ENCODE assay signal across 12 mouse cellular contexts in the genomic region with DNA sequence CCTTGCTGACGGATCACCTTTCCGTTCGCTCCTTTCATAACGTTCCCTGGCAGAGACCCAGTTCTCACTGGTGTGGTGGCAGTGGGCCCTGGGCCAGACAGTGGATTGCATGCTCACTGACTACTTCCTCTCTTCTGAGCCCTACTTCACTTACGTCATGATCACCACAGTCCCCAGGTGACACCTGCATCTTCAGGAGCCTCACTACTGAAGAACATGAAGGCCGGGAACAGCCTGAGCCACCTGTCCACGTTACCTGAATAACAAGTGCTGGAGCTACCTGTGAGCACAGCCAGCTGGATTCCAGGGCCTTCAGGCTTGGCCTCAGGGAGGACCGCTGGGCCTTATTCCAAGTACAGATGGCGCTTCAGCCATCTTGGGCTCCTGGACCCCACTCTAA. TPM values are rescaled to one million over a fixed set of nuclear protein-coding genes. Genes with fewer than 3 reads are reported as not detected.
DNase-seq lines count a peak whose midpoint lies in the region; ATAC-seq and TF ChIP-seq lines count a peak whose summit lies in the region.
"Had no signal": no experiment of that assay in that cellular context is flagged by ENCODE, and none has a peak within 500 bp of the region (broad histone marks: within the 10 kb centered on the region; RNA-seq: fewer than 3 reads in every experiment).

No protein-coding gene starts in this region.

- WGBS in cerebellum, adult 2 months = 18% methylated on average over 9 of the region's 9 CpGs
- WGBS in embryonic facial prominence, embryonic 15.5 days = 74% methylated on average over 9 of the region's 9 CpGs

- ATAC-seq in embryonic facial prominence, embryonic 15.5 days (ENCODE audit: insufficient number of reproducible peaks, low FRiP score, low TSS enrichment, low read depth) = 0 out of 2 replicates have a peak, but pooled peaks have one; percentile 15
- ATAC-seq: forebrain, embryonic 15.5 days had no signal

- peak; percentile 48 for DNase-seq in kidney, adult 9 months
- DNase-seq in kidney, postnatal 4 days = no peak
- DNase-seq in cerebellum, adult 2 months = peak; percentile 48 to 64
- peak; percentile 48 to 49 for DNase-seq in lung, postnatal 4 days
- DNase-seq in thymus, adult 18-20 months = no peak
- DNase-seq in frontal cortex, adult 2 months (ENCODE audit: extremely low spot score in 1 of 2, low spot score in 1 of 2) = no peak
- DNase-seq: adrenal gland, postnatal 36 days; gastrocnemius, postnatal 14 days; lung, embryonic 14.5 days had no signal

- H3K4me3 ChIP-seq in cerebellum, adult 2 months (replicated peaks; ENCODE audit: insufficient read depth, low read depth, low read length) = no peak overlapping the region
- no peak overlapping the region for H3K4me3 ChIP-seq in embryonic facial prominence, embryonic 15.5 days (replicated peaks)
- H3K4me3 ChIP-seq: forebrain, embryonic 15.5 days had no signal

- H3K27ac ChIP-seq in cerebellum, adult 2 months (ENCODE audit: insufficient read depth, low read length) = no peak overlapping the region
- no peak overlapping the region for H3K27ac ChIP-seq in embryonic facial prominence, embryonic 15.5 days (replicated peaks)
- H3K27ac ChIP-seq: forebrain, embryonic 15.5 days; hindbrain, embryonic 14.5 days had no signal

- H3K36me3 ChIP-seq in embryonic facial prominence, embryonic 15.5 days = no peaks in the 10 kb centered on the region
- H3K36me3 ChIP-seq: forebrain, embryonic 15.5 days had no signal

- no peaks in the 10 kb centered on the region for H3K27me3 ChIP-seq in cerebellum, adult 2 months (ENCODE audit: control insufficient read depth, insufficient read depth, low read length)
- H3K27me3 ChIP-seq in embryonic facial prominence, embryonic 15.5 days = peaks cover 21% of the 10 kb centered on the region
- H3K27me3 ChIP-seq: forebrain, embryonic 15.5 days had no signal

- TF ChIP-seq POLR2A in cerebellum, adult 2 months (IDR thresholded peaks at IDR 0.05; ENCODE audit: borderline replicate concordance, insufficient read depth, low read length) = no peak

- no peak overlapping the region for H3K9ac ChIP-seq in embryonic facial prominence, embryonic 15.5 days
- H3K9ac ChIP-seq: forebrain, embryonic 15.5 days; hindbrain, embryonic 14.5 days; lung, embryonic 14.5 days had no signal

- no peaks in the 10 kb centered on the region for H3K9me3 ChIP-seq in embryonic facial prominence, embryonic 15.5 days (replicated peaks)
- H3K9me3 ChIP-seq: forebrain, embryonic 15.5 days had no signal

- no peak overlapping the region for H3K4me2 ChIP-seq in embryonic facial prominence, embryonic 15.5 days (replicated peaks)
- H3K4me2 ChIP-seq: forebrain, embryonic 15.5 days; hindbrain, embryonic 14.5 days; lung, embryonic 14.5 days had no signal

- TF ChIP-seq CTCF in cerebellum, adult 2 months (IDR thresholded peaks at IDR 0.05; ENCODE audit: borderline replicate concordance, insufficient read depth, low read depth, low read length) = no peak

- peaks cover 10% of the 10 kb centered on the region for H3K4me1 ChIP-seq in cerebellum, adult 2 months (ENCODE audit: control insufficient read depth, insufficient read depth, low read length)
- H3K4me1 ChIP-seq in embryonic facial prominence, embryonic 15.5 days = peaks cover 5% of the 10 kb centered on the region

RNA-seq across cellular contexts. Expression of gene Tle3, which starts 24.1 kb away (rescaled TPM):
- polyA plus RNA-seq in cerebellum, adult 2 months (2012; rRNA removed) = 50.6 and 62.0 TPM in 2 replicates
- polyA plus RNA-seq in embryonic facial prominence, embryonic 15.5 days (2015; fragmentation: Nextera tagmentation; extraction: Ambion mirVana) = 35.3 and 36.0 TPM in 2 replicates
- 48.1 and 53.7 TPM in 2 replicates for polyA plus RNA-seq in frontal cortex, adult 2 months (2012; rRNA removed)

Comparison
In these comparisons a context has a peak if more than half of its experiments do, and no peak if none do; other contexts are left out.
1. DNase-seq: peak in kidney, adult 9 months (single experiment), cerebellum, adult 2 months (2 of 2) and lung, postnatal 4 days (2 of 2); none in kidney, postnatal 4 days (0 of 2), thymus, adult 18-20 months (0 of 2) and frontal cortex, adult 2 months (0 of 2).